Mouse (Mus musculus) kidney, postnatal 0 days (tissue): Measurements from ENCODE around the gene 2310033P09Rik. TPM values are rescaled to one million over a fixed set of nuclear protein-coding genes. Genes with fewer than 3 reads are reported as not detected.

Experiments
- ATAC-seq: fragments of 200-750 bp; cut with Nextera tagmentation; replicated peaks from 2 replicates; pipeline ENCODE4 v1.8.0; 2017; ENCODE audit warnings: low read depth, moderate number of reproducible peaks, moderate TSS enrichment, moderate library complexity; ENCODE audit not compliant: low FRiP score
- DNase-seq: peaks from one replicate; pipeline ENCODE4 v3.0.0-alpha.2; 2016; ENCODE audit warnings: low spot score
- H3K27ac ChIP-seq: fragments of 300-500 bp; sonication (generic); 2 replicates; pipeline ENCODE4 v1.5.1; 2014; ENCODE audit warnings: mild to moderate bottlenecking
- H3K27me3 ChIP-seq: fragments of 300-500 bp; sonication (generic); 2 replicates; pipeline ENCODE4 v1.6.1; 2014; ENCODE audit warnings: low read length, mixed read lengths; ENCODE audit not compliant: insufficient read depth
- H3K36me3 ChIP-seq: fragments of 300-500 bp; sonication (generic); 2 replicates; pipeline ENCODE4 v1.6.1; 2014; ENCODE audit warnings: low read length, mixed read lengths; ENCODE audit not compliant: insufficient read depth
- H3K4me1 ChIP-seq: fragments of 300-500 bp; sonication (generic); replicated peaks from 2 replicates; pipeline ENCODE4 v1.6.1; 2014; ENCODE audit warnings: antibody characterized with exemption, low read length, mixed read lengths; ENCODE audit not compliant: insufficient read depth
- H3K4me2 ChIP-seq: fragments of 300-500 bp; sonication (generic); 2 replicates; pipeline ENCODE4 v1.6.1; 2014; ENCODE audit warnings: mild to moderate bottlenecking, low read length, moderate library complexity, mixed read lengths
- H3K4me3 ChIP-seq: fragments of 300-500 bp; sonication (generic); replicated peaks from 2 replicates; pipeline ENCODE4 v1.5.1; 2014; ENCODE audit warnings: low read depth, low read length
- H3K9ac ChIP-seq: fragments of 300-500 bp; sonication (generic); 2 replicates; pipeline ENCODE4 v1.6.1; 2014; ENCODE audit warnings: low read depth, low read length
- H3K9me3 ChIP-seq: fragments of 300-500 bp; sonication (generic); replicated peaks from 2 replicates; pipeline ENCODE4 v1.6.1; 2016; ENCODE audit warnings: low read length, inconsistent platforms, mixed read lengths
- CTCF ChIP-seq: IDR thresholded peaks from 2 replicates; pipeline ENCODE4 v1.5.1; 2016; ENCODE audit warnings: antibody characterized with exemption, low read depth, mild to moderate bottlenecking, moderate library complexity
- WGBS: fragments of 180-500 bp; shearing (Covaris S2); extraction: QIAGEN DNeasy Blood & Tissue Kit; methylation state at CpG from one replicate; pipeline ENCODE4 v1.1.7; 2014; 5-methylcytosine and 5-hydroxymethylcytosine counted together
- polyA plus RNA-seq: library from polyadenylated mRNA; unstranded; fragments of >200 nt; fragmentation: Nextera tagmentation; extraction: Ambion mirVana; gene quantifications from 2 replicates; pipeline ENCODE4 v1.2.1, GENCODE M21; 2015

Gene 2310033P09Rik
- polyA plus RNA-seq, 1 experiment from 2014 or later, result 33.9 TPM

DNA sequence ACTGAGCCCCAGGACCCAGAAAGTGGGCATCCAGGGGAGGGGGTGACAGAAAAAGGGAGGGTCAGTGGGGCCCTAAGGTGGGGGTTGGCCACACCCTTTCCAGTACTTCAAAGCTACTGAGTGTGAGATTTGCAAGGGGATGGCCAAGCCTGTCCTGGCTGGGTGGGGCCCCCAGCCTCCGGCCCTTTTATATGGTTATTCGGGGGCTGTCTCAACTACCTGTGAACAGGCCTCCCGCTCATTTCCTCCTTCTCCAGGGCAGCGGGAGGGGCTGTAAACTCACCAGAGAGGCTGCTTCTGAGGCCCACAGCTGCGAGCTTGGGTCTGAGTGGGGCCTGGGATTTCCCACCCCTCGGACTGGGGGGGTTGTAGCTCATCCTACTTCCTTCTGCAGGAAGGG, 35.7 kb downstream of the 2310033P09Rik start:
- WGBS, result 12% methylated on average over 6 of the region's 6 CpGs
- no peak for DNase-seq
- no peaks in the 10 kb centered on the region for H3K36me3 ChIP-seq
- H3K27ac ChIP-seq, result no peak overlapping the region
- no peak overlapping the region for H3K4me2 ChIP-seq
- H3K9ac ChIP-seq, result no peak overlapping the region
- H3K4me3 ChIP-seq, result no peak overlapping the region
- H3K9me3 ChIP-seq, result no peaks in the 10 kb centered on the region
- H3K27me3 ChIP-seq, result no peaks in the 10 kb centered on the region
- H3K4me1 ChIP-seq, result no peaks in the 10 kb centered on the region; the same call in 1 of the 2 replicates
- ATAC-seq, result no peak
- no peak for TF ChIP-seq CTCF

- no peak for DNase-seq
- no peak overlapping the region for H3K4me3 ChIP-seq
- H3K4me1 ChIP-seq, result no peaks in the 10 kb centered on the region
- H3K9me3 ChIP-seq, result no peaks in the 10 kb centered on the region
- no peak overlapping the region for H3K4me2 ChIP-seq
- no peaks in the 10 kb centered on the region for H3K36me3 ChIP-seq
- no peak for ATAC-seq
- no peaks in the 10 kb centered on the region for H3K27me3 ChIP-seq
- no peak overlapping the region for H3K9ac ChIP-seq
- no peak overlapping the region for H3K27ac ChIP-seq
- 53% methylated on average over 10 of the region's 10 CpGs for WGBS
- TF ChIP-seq CTCF, result no peak
Observed at GRCm38 (mm10) chr11:59248101-59248500, 40.0 kb downstream of the 2310033P09Rik start.

GRCm38 (mm10) chr11:59259647-59260046, 51.5 kb downstream of the 2310033P09Rik start:
- ATAC-seq, result no peak
- TF ChIP-seq CTCF, result no peak
- Histone ChIP-seq H3K4me2 (no peak overlapping the region), H3K9me3 (no peaks in the 10 kb centered on the region), H3K9ac (no peak overlapping the region), H3K4me3 (no peak overlapping the region), H3K27me3 (no peaks in the 10 kb centered on the region), H3K27ac (no peak overlapping the region), H3K4me1 (0 out of 2 replicates have a peak, but pooled peaks cover 9% of the 10 kb centered on the region), H3K36me3 (no peaks in the 10 kb centered on the region)
- WGBS, result 87% methylated on average over 7 of the region's 7 CpGs
- DNase-seq, result no peak

Other genes starting within 250 kb of the 2310033P09Rik start
- gene Trim11, start 230.2 kb upstream of the 2310033P09Rik start, polyA plus RNA-seq, result 16.3 and 16.7 TPM in 2 replicates
- gene Obscn, start 71.9 kb upstream of the 2310033P09Rik start, polyA plus RNA-seq, result 0.20 and 0.26 TPM in 2 replicates
- 6.5 and 6.9 TPM in 2 replicates for gene Iba57, start 44.6 kb upstream of the 2310033P09Rik start, polyA plus RNA-seq
- 1.2 TPM in 2 replicates for gene Gjc2, start 25.1 kb upstream of the 2310033P09Rik start, polyA plus RNA-seq
- gene Guk1, start 16.1 kb upstream of the 2310033P09Rik start, polyA plus RNA-seq, result 127 and 135 TPM in 2 replicates
- 112 and 121 TPM in 2 replicates for gene Mrpl55, start 5.8 kb upstream of the 2310033P09Rik start, polyA plus RNA-seq
- gene Arf1, start 19.9 kb downstream of the 2310033P09Rik start, polyA plus RNA-seq, result 670 and 713 TPM in 2 replicates
- not detected in 2 replicates for gene Wnt3a, start 82.4 kb downstream of the 2310033P09Rik start, polyA plus RNA-seq
- 1.0 and 1.1 TPM in 2 replicates for gene Wnt9a, start 98.6 kb downstream of the 2310033P09Rik start, polyA plus RNA-seq
- gene Prss38, start 167.3 kb downstream of the 2310033P09Rik start, polyA plus RNA-seq, result not detected in 2 replicates
- 9.2 and 9.4 TPM in 2 replicates for gene Jmjd4, start 241.7 kb downstream of the 2310033P09Rik start, polyA plus RNA-seq
- gene Snap47, start 242.9 kb downstream of the 2310033P09Rik start, polyA plus RNA-seq, result 90.6 and 98.3 TPM in 2 replicates